Mouse (Mus musculus) midbrain, embryonic 16.5 days (tissue): Measurements from ENCODE around the gene Adat2. TPM values are rescaled to one million over a fixed set of nuclear protein-coding genes. Genes with fewer than 3 reads are reported as not detected.
A peak's percentile ranks its signal among the peaks of the same experiment; 100 is the strongest.

Experiments
- ATAC-seq: fragments of 200-750 bp; cut with Nextera tagmentation; 2 replicates; pipeline ENCODE4 v1.8.0; 2017; ENCODE audit warnings: moderate TSS enrichment
- H3K27ac ChIP-seq: fragments of 300-500 bp; sonication (generic); 2 replicates; pipeline ENCODE4 v1.5.1; 2014; ENCODE audit warnings: mild to moderate bottlenecking, low read length, mixed read lengths
- H3K27me3 ChIP-seq: fragments of 300-500 bp; sonication (generic); 2 replicates; pipeline ENCODE4 v1.6.1; 2014; ENCODE audit warnings: low read depth, low read length, mixed read lengths; ENCODE audit not compliant: control insufficient read depth, insufficient read depth
- H3K36me3 ChIP-seq: fragments of 300-500 bp; sonication (generic); 2 replicates; pipeline ENCODE4 v1.6.1; 2014; ENCODE audit warnings: mild to moderate bottlenecking, low read length, moderate library complexity, mixed read lengths; ENCODE audit not compliant: control insufficient read depth, insufficient read depth
- H3K4me1 ChIP-seq: fragments of 300-500 bp; sonication (generic); 2 replicates; pipeline ENCODE4 v1.6.1; 2014; ENCODE audit warnings: mild to moderate bottlenecking, low read length, mixed read lengths; ENCODE audit not compliant: control insufficient read depth, insufficient read depth
- H3K4me2 ChIP-seq: fragments of 300-500 bp; sonication (generic); 2 replicates; pipeline ENCODE4 v1.6.1; 2014; ENCODE audit warnings: mild to moderate bottlenecking, low read length, mixed read lengths
- H3K4me3 ChIP-seq: fragments of 300-500 bp; sonication (generic); 2 replicates; pipeline ENCODE4 v1.5.1; 2014; ENCODE audit warnings: low read depth, mild to moderate bottlenecking, low read length, moderate library complexity, mixed read lengths
- H3K9ac ChIP-seq: fragments of 300-500 bp; sonication (generic); 2 replicates; pipeline ENCODE4 v1.6.1; 2014; ENCODE audit warnings: low read depth, low read length, mixed read lengths
- H3K9me3 ChIP-seq: fragments of 300-500 bp; sonication (generic); replicated peaks from 2 replicates; pipeline ENCODE4 v1.6.1; 2014; ENCODE audit warnings: mild to moderate bottlenecking, low read length, mixed read lengths; ENCODE audit not compliant: control insufficient read depth, poor library complexity, severe bottlenecking
- WGBS: fragments of 180-500 bp; shearing (Covaris S2); extraction: QIAGEN DNeasy Blood & Tissue Kit; methylation state at CpG from one replicate; pipeline ENCODE4 v1.1.7; 2014; 5-methylcytosine and 5-hydroxymethylcytosine counted together
- polyA plus RNA-seq: library from polyadenylated mRNA; unstranded; fragments of >200 nt; fragmentation: Nextera tagmentation; extraction: Ambion mirVana; gene quantifications from 2 replicates; pipeline ENCODE4 v1.2.1, GENCODE M21; 2015

Adat2 gene
- polyA plus RNA-seq, 1 experiment from 2014 or later = 1.4 TPM

DNA sequence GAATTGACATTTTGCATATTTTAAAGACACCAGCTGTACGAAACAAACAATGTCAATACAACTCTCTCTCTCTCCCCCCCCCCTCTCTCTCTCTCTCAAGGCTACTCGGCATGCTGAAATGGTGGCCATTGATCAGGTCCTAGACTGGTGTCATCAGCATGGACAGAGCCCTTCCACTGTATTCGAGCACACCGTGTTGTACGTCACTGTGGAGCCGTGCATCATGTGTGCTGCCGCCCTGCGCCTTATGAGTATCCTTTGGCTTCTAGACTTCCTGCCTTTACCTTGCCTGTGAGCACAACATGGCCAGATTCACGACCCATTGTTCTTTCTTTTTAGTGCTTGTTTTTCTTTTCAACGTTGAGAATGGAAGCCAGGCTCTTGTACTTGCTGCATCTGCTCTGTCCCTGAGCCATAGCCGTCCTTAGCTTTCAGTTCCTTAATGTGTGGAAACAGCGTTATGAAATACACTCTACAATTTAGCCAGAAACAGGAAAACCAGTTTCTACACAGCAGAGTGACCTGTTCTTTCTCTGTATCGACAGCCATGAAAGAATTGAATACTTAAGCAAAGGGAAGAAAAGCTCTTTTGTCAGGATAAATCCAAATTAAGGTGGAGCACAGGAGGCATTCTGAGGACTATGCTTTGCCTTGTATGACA, 7.5 kb downstream of the Adat2 start:
- WGBS = 92% methylated on average over 13 of the region's 13 CpGs
- peaks cover 8% of the 10 kb centered on the region; the same call in 1 of the 2 replicates for H3K4me1 ChIP-seq
- no peak for ATAC-seq
- no peak overlapping the region for H3K4me2 ChIP-seq
- H3K4me3 ChIP-seq = no peak overlapping the region
- no peak overlapping the region for H3K27ac ChIP-seq
- no peak overlapping the region for H3K9ac ChIP-seq
- H3K9me3 ChIP-seq = no peaks in the 10 kb centered on the region
- no peaks in the 10 kb centered on the region for H3K27me3 ChIP-seq
- no peaks in the 10 kb centered on the region for H3K36me3 ChIP-seq

GRCm38 (mm10) chr10:13564364-13565079, 11.8 kb downstream of the Adat2 start:
- H3K4me3 ChIP-seq = peak overlapping the region; percentile 32
- no peaks in the 10 kb centered on the region for H3K9me3 ChIP-seq
- no peaks in the 10 kb centered on the region; the same call in 1 of the 2 replicates for H3K27me3 ChIP-seq
- H3K27ac ChIP-seq = no peak overlapping the region
- peak overlapping the region; percentile 41; the same call in 1 of the 2 replicates for H3K9ac ChIP-seq
- peaks cover 8% of the 10 kb centered on the region; the same call in 1 of the 2 replicates for H3K4me1 ChIP-seq
- H3K36me3 ChIP-seq = no peaks in the 10 kb centered on the region
- 26% methylated on average over 24 of the region's 24 CpGs for WGBS
- H3K4me2 ChIP-seq = peak overlapping the region; percentile 62
- ATAC-seq = peak; percentile 87

DNA sequence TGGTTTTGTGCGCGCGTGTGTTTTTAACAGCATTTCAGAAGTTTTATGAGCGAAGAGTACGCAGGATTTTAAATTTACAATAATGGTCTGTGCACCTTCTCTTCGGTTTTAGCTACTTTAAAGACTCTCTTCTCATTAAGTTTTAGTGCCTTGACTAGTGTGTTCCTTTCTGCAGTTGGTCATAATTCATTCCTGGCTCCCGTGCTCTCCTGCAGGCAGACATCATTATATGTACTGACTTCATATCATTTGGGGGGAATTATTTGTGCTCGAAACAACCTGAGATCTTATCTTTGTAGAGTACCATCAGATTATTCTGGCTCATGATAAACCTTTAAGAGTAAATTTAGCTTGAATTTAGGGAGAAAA, 12.4 kb downstream of the Adat2 start:
- Histone ChIP-seq H3K9ac (peak overlapping the region; percentile 41; the same call in 1 of the 2 replicates), H3K9me3 (no peaks in the 10 kb centered on the region), H3K36me3 (no peaks in the 10 kb centered on the region), H3K27ac (no peak overlapping the region), H3K4me1 (peaks cover 8% of the 10 kb centered on the region; the same call in 1 of the 2 replicates), H3K4me2 (peak overlapping the region; percentile 62), H3K4me3 (peak overlapping the region; percentile 32), H3K27me3 (no peaks in the 10 kb centered on the region; the same call in 1 of the 2 replicates)
- ATAC-seq = no peak
- 67% methylated on average over 8 of the region's 8 CpGs for WGBS

DNA sequence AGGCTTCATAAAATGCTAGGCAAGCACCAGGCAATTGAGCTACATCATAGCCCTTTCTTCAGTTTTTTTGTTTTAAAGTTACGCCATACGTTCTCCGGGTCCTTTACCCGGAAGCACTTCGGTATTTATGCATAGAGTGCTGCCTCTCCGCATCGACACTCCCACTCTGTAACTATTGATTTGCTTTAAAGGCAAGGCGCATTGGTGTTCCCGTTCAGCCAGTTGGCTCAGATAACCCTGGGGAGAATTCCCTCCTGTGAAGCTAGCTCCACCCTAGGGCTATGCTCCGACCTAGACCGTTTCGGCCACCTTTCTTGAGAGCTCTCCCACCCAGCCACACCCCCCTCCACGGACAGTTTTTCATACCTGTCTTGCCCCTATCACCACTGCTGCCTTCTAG, 13.7 kb downstream of the Adat2 start:
- ATAC-seq = no peak
- peaks cover 14% of the 10 kb centered on the region; the same call in 1 of the 2 replicates for H3K4me1 ChIP-seq

DNA sequence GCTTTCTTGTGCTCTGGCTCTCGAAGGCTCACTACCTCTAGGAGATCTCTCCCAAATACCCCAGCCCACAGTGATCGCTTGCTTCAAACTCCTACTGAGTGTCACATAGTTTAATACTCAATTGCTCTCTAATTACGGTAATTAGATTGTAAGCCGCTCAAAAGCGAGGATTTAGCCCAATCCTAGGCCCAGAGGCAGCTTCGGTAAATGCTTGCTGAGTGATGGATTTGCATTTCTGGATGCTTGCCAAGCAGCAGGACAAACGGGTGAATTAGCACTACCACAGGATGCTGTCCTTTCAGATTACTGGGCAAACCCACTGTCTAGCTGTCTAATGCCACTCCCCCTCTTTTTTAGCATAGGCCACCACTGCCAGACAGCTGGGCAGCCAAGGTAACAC, 17.1 kb downstream of the Adat2 start:
- ATAC-seq = peak; percentile 81
- Histone ChIP-seq H3K4me3 (no peak overlapping the region), H3K9ac (no peak overlapping the region), H3K4me1 (peaks cover 9% of the 10 kb centered on the region; the same call in 1 of the 2 replicates), H3K4me2 (no peak overlapping the region), H3K36me3 (no peaks in the 10 kb centered on the region), H3K27me3 (peaks cover 3% of the 10 kb centered on the region; the same call in 1 of the 2 replicates), H3K27ac (no peak overlapping the region), H3K9me3 (no peaks in the 10 kb centered on the region)
- 22% methylated on average over 7 of the region's 7 CpGs for WGBS

More for the DNA sequence above, 13.7 kb downstream of the Adat2 start:
- no peaks in the 10 kb centered on the region for H3K36me3 ChIP-seq
- H3K27ac ChIP-seq = no peak overlapping the region
- no peak overlapping the region for H3K9ac ChIP-seq
- peaks cover under 1% of the 10 kb centered on the region; the same call in 1 of the 2 replicates for H3K27me3 ChIP-seq
- no peak overlapping the region for H3K4me3 ChIP-seq
- H3K4me2 ChIP-seq = no peak overlapping the region
- H3K9me3 ChIP-seq = no peaks in the 10 kb centered on the region
- 63% methylated on average over 13 of the region's 13 CpGs for WGBS

- Histone ChIP-seq H3K9me3 (no peaks in the 10 kb centered on the region), H3K4me1 (0 out of 2 replicates have a peak, but pooled peaks cover 6% of the 10 kb centered on the region), H3K27ac (no peak overlapping the region), H3K4me3 (no peak overlapping the region), H3K36me3 (no peaks in the 10 kb centered on the region), H3K9ac (no peak overlapping the region), H3K27me3 (peaks cover 3% of the 10 kb centered on the region; the same call in 1 of the 2 replicates), H3K4me2 (no peak overlapping the region)
- ATAC-seq = peak; percentile 47; the same call in 1 of the 2 replicates
- WGBS = 46% methylated on average over 9 of the region's 9 CpGs
These were observed 18.2 kb downstream of the Adat2 start for GRCm38 (mm10) chr10:13570697-13571538.

- no peaks in the 10 kb centered on the region for H3K9me3 ChIP-seq
- H3K27ac ChIP-seq = no peak overlapping the region
- no peak overlapping the region for H3K4me3 ChIP-seq
- H3K36me3 ChIP-seq = no peaks in the 10 kb centered on the region
- peaks cover 3% of the 10 kb centered on the region; the same call in 1 of the 2 replicates for H3K27me3 ChIP-seq
- ATAC-seq = no peak
- WGBS = 52% methylated on average over 10 of the region's 10 CpGs
- no peak overlapping the region for H3K9ac ChIP-seq
- 0 out of 2 replicates have a peak, but pooled peaks cover 6% of the 10 kb centered on the region for H3K4me1 ChIP-seq
- H3K4me2 ChIP-seq = no peak overlapping the region
These were observed 19.3 kb downstream of the Adat2 start for GRCm38 (mm10) chr10:13572003-13572402.

GRCm38 (mm10) chr10:13572410-13572809, 19.7 kb downstream of the Adat2 start:
- H3K4me2 ChIP-seq = no peak overlapping the region
- no peak overlapping the region for H3K9ac ChIP-seq
- H3K4me1 ChIP-seq = 0 out of 2 replicates have a peak, but pooled peaks cover 6% of the 10 kb centered on the region
- H3K27me3 ChIP-seq = peaks cover 3% of the 10 kb centered on the region; the same call in 1 of the 2 replicates
- no peaks in the 10 kb centered on the region for H3K36me3 ChIP-seq
- ATAC-seq = no peak
- no peaks in the 10 kb centered on the region for H3K9me3 ChIP-seq
- H3K27ac ChIP-seq = no peak overlapping the region
- H3K4me3 ChIP-seq = no peak overlapping the region
- WGBS = 83% methylated on average over 6 of the region's 6 CpGs
